Mouse (Mus musculus) forebrain, embryonic 13.5 days (tissue): ENCODE data around the gene B3gnt2. TPM values are rescaled to one million over a fixed set of nuclear protein-coding genes. Genes with fewer than 3 reads are reported as not detected.

ENCODE experiments used
- ATAC-seq: fragments of 200-750 bp; cut with Nextera tagmentation; 2 replicates; pipeline ENCODE4 v1.8.0; 2017
- H3K27ac ChIP-seq: fragments of 300-500 bp; sonication (generic); 2 replicates; pipeline ENCODE4 v1.5.1; 2015; ENCODE audit warnings: inconsistent platforms, mild to moderate bottlenecking, moderate library complexity
- H3K27me3 ChIP-seq: fragments of 300-500 bp; sonication (generic); 2 replicates; pipeline ENCODE4 v1.6.1; 2015; ENCODE audit warnings: mild to moderate bottlenecking, inconsistent platforms
- H3K36me3 ChIP-seq: fragments of 300-500 bp; sonication (generic); 2 replicates; pipeline ENCODE4 v1.6.1; 2015; ENCODE audit warnings: mild to moderate bottlenecking, inconsistent platforms; ENCODE audit not compliant: poor library complexity, severe bottlenecking
- H3K4me1 ChIP-seq: fragments of 300-500 bp; sonication (generic); 2 replicates; pipeline ENCODE4 v1.6.1; 2015; ENCODE audit warnings: inconsistent platforms
- H3K4me2 ChIP-seq: fragments of 300-500 bp; sonication (generic); 2 replicates; pipeline ENCODE4 v1.6.1; 2015; ENCODE audit warnings: inconsistent platforms, mild to moderate bottlenecking, moderate library complexity
- H3K4me3 ChIP-seq: fragments of 300-500 bp; sonication (generic); 2 replicates; pipeline ENCODE4 v1.5.1; 2015; ENCODE audit warnings: mild to moderate bottlenecking, inconsistent platforms
- H3K9ac ChIP-seq: fragments of 300-500 bp; sonication (generic); 2 replicates; pipeline ENCODE4 v1.6.1; 2015; ENCODE audit warnings: mild to moderate bottlenecking, inconsistent platforms
- H3K9me3 ChIP-seq: fragments of 300-500 bp; sonication (generic); replicated peaks from 2 replicates; pipeline ENCODE4 v1.6.1; 2016; ENCODE audit warnings: inconsistent platforms
- WGBS: fragments of 180-500 bp; shearing (Covaris S2); methylation state at CpG from one replicate; pipeline ENCODE4 v1.1.7; 2015; 5-methylcytosine and 5-hydroxymethylcytosine counted together
- polyA plus RNA-seq: library from polyadenylated mRNA; unstranded; fragments of >200 nt; fragmentation: Nextera tagmentation; extraction: Ambion mirVana; gene quantifications from 2 replicates; pipeline ENCODE4 v1.2.1, GENCODE M21; 2015

B3gnt2 gene
- polyA plus RNA-seq, 1 experiment from 2014 or later: 2.2 TPM

- 94% methylated on average over 1 of the region's 1 CpGs for WGBS
- Histone ChIP-seq H3K36me3 (no peaks in the 10 kb centered on the region), H3K9ac (no peak overlapping the region), H3K9me3 (no peaks in the 10 kb centered on the region), H3K4me1 (no peaks in the 10 kb centered on the region), H3K4me2 (no peak overlapping the region), H3K27me3 (no peaks in the 10 kb centered on the region), H3K4me3 (no peak overlapping the region), H3K27ac (no peak overlapping the region)
- ATAC-seq: no peak
These were observed 35.2 kb downstream of the B3gnt2 start for GRCm38 (mm10) chr11:22825548-22825947.

- no peak overlapping the region for H3K27ac ChIP-seq
- H3K27me3 ChIP-seq: no peaks in the 10 kb centered on the region
- H3K4me2 ChIP-seq: no peak overlapping the region
- H3K4me3 ChIP-seq: no peak overlapping the region
- H3K36me3 ChIP-seq: no peaks in the 10 kb centered on the region
- H3K9ac ChIP-seq: no peak overlapping the region
- WGBS: 81% methylated on average over 9 of the region's 9 CpGs
- no peaks in the 10 kb centered on the region for H3K9me3 ChIP-seq
- ATAC-seq: no peak
- no peaks in the 10 kb centered on the region for H3K4me1 ChIP-seq
These were observed 36.6 kb downstream of the B3gnt2 start for GRCm38 (mm10) chr11:22824049-22824705.

GRCm38 (mm10) chr11:22821243-22821642, 39.5 kb downstream of the B3gnt2 start:
- Histone ChIP-seq H3K4me3 (no peak overlapping the region), H3K9ac (no peak overlapping the region), H3K9me3 (no peaks in the 10 kb centered on the region), H3K4me1 (no peaks in the 10 kb centered on the region), H3K4me2 (no peak overlapping the region), H3K27me3 (no peaks in the 10 kb centered on the region), H3K27ac (no peak overlapping the region), H3K36me3 (no peaks in the 10 kb centered on the region)
- 88% methylated on average over 3 of the region's 3 CpGs for WGBS
- ATAC-seq: no peak

GRCm38 (mm10) chr11:22818371-22818770, 42.4 kb downstream of the B3gnt2 start:
- Histone ChIP-seq H3K9ac (no peak overlapping the region), H3K4me1 (no peaks in the 10 kb centered on the region), H3K27me3 (no peaks in the 10 kb centered on the region), H3K36me3 (no peaks in the 10 kb centered on the region), H3K27ac (no peak overlapping the region), H3K9me3 (no peaks in the 10 kb centered on the region), H3K4me2 (no peak overlapping the region), H3K4me3 (no peak overlapping the region)
- WGBS: 76% methylated on average over 5 of the region's 5 CpGs
- no peak for ATAC-seq

GRCm38 (mm10) chr11:22815877-22816276, 44.9 kb downstream of the B3gnt2 start:
- no peaks in the 10 kb centered on the region for H3K4me1 ChIP-seq

GRCm38 (mm10) chr11:22815143-22815542, 45.6 kb downstream of the B3gnt2 start:
- no peak overlapping the region for H3K9ac ChIP-seq
- ATAC-seq: no peak
- no peaks in the 10 kb centered on the region for H3K9me3 ChIP-seq

More at GRCm38 (mm10) chr11:22815877-22816276, 44.9 kb downstream of the B3gnt2 start:
- Histone ChIP-seq H3K9me3 (no peaks in the 10 kb centered on the region), H3K27ac (no peak overlapping the region), H3K36me3 (no peaks in the 10 kb centered on the region), H3K9ac (no peak overlapping the region), H3K27me3 (no peaks in the 10 kb centered on the region), H3K4me2 (no peak overlapping the region), H3K4me3 (no peak overlapping the region)
- ATAC-seq: no peak
- 80% methylated on average over 7 of the region's 7 CpGs for WGBS

GRCm38 (mm10) chr11:22813921-22814704, 46.6 kb downstream of the B3gnt2 start:
- ATAC-seq: no peak

More at GRCm38 (mm10) chr11:22815143-22815542, 45.6 kb downstream of the B3gnt2 start:
- Histone ChIP-seq H3K27ac (no peak overlapping the region), H3K4me1 (no peaks in the 10 kb centered on the region), H3K4me2 (no peak overlapping the region), H3K36me3 (no peaks in the 10 kb centered on the region), H3K4me3 (no peak overlapping the region), H3K27me3 (no peaks in the 10 kb centered on the region)

GRCm38 (mm10) chr11:22813427-22813826, 47.3 kb downstream of the B3gnt2 start:
- H3K4me2 ChIP-seq: no peak overlapping the region
- no peaks in the 10 kb centered on the region for H3K27me3 ChIP-seq
- no peaks in the 10 kb centered on the region for H3K9me3 ChIP-seq
- no peak overlapping the region for H3K9ac ChIP-seq
- no peaks in the 10 kb centered on the region for H3K36me3 ChIP-seq
- no peaks in the 10 kb centered on the region for H3K4me1 ChIP-seq
- no peak overlapping the region for H3K4me3 ChIP-seq
- ATAC-seq: no peak
- no peak overlapping the region for H3K27ac ChIP-seq
- 86% methylated on average over 3 of the region's 3 CpGs for WGBS

More at GRCm38 (mm10) chr11:22813921-22814704, 46.6 kb downstream of the B3gnt2 start:
- H3K4me2 ChIP-seq: no peak overlapping the region
- H3K27me3 ChIP-seq: no peaks in the 10 kb centered on the region
- H3K36me3 ChIP-seq: no peaks in the 10 kb centered on the region
- no peak overlapping the region for H3K9ac ChIP-seq
- 87% methylated on average over 5 of the region's 5 CpGs for WGBS
- no peak overlapping the region for H3K27ac ChIP-seq
- H3K9me3 ChIP-seq: no peaks in the 10 kb centered on the region
- H3K4me1 ChIP-seq: no peaks in the 10 kb centered on the region
- H3K4me3 ChIP-seq: no peak overlapping the region

- Histone ChIP-seq H3K9ac (no peak overlapping the region), H3K4me3 (no peak overlapping the region), H3K4me2 (no peak overlapping the region), H3K27ac (no peak overlapping the region), H3K27me3 (no peaks in the 10 kb centered on the region), H3K9me3 (no peaks in the 10 kb centered on the region), H3K4me1 (no peaks in the 10 kb centered on the region), H3K36me3 (no peaks in the 10 kb centered on the region)
- 92% methylated on average over 3 of the region's 3 CpGs for WGBS
- ATAC-seq: no peak
These were observed 49.3 kb downstream of the B3gnt2 start for GRCm38 (mm10) chr11:22811413-22811812.

GRCm38 (mm10) chr11:22809465-22810096, 51.2 kb downstream of the B3gnt2 start:
- ATAC-seq: no peak
- Histone ChIP-seq H3K4me3 (no peak overlapping the region), H3K27ac (no peak overlapping the region), H3K4me2 (no peak overlapping the region), H3K36me3 (no peaks in the 10 kb centered on the region), H3K4me1 (no peaks in the 10 kb centered on the region), H3K9me3 (no peaks in the 10 kb centered on the region), H3K27me3 (no peaks in the 10 kb centered on the region), H3K9ac (no peak overlapping the region)
- WGBS: 85% methylated on average over 7 of the region's 7 CpGs

- no peaks in the 10 kb centered on the region for H3K4me1 ChIP-seq
- no peaks in the 10 kb centered on the region for H3K27me3 ChIP-seq
- H3K9me3 ChIP-seq: no peaks in the 10 kb centered on the region
- no peak overlapping the region for H3K9ac ChIP-seq
- no peak overlapping the region for H3K4me3 ChIP-seq
- H3K36me3 ChIP-seq: no peaks in the 10 kb centered on the region
- ATAC-seq: no peak
- H3K4me2 ChIP-seq: no peak overlapping the region
- no peak overlapping the region for H3K27ac ChIP-seq
These were observed 52.7 kb downstream of the B3gnt2 start for GRCm38 (mm10) chr11:22808040-22808439.

- no peaks in the 10 kb centered on the region for H3K4me1 ChIP-seq
- no peaks in the 10 kb centered on the region for H3K27me3 ChIP-seq
- no peak for ATAC-seq
- no peaks in the 10 kb centered on the region for H3K36me3 ChIP-seq
- H3K9me3 ChIP-seq: no peaks in the 10 kb centered on the region
- H3K9ac ChIP-seq: no peak overlapping the region
- no peak overlapping the region for H3K4me3 ChIP-seq
- H3K4me2 ChIP-seq: no peak overlapping the region
- WGBS: 73% methylated on average over 1 of the region's 1 CpGs
- H3K27ac ChIP-seq: no peak overlapping the region
These were observed 55.6 kb downstream of the B3gnt2 start for GRCm38 (mm10) chr11:22805171-22805570.
